Mouse (Mus musculus) neural tube, embryonic 12.5 days (tissue): Measurements from ENCODE around the gene Qrich2. TPM values are rescaled to one million over a fixed set of nuclear protein-coding genes. Genes with fewer than 3 reads are reported as not detected.

Experiments used
- ATAC-seq: fragments of 200-750 bp; cut with Nextera tagmentation; 2 replicates; pipeline ENCODE4 v1.8.0; 2017; ENCODE audit warnings: low read depth, mild to moderate bottlenecking, moderate TSS enrichment, moderate library complexity; ENCODE audit not compliant: low FRiP score
- H3K27ac ChIP-seq: fragments of 300-500 bp; sonication (generic); 2 replicates; pipeline ENCODE4 v1.5.1; 2016
- H3K27me3 ChIP-seq: fragments of 300-500 bp; sonication (generic); replicated peaks from 2 replicates; pipeline ENCODE4 v1.6.1; 2016; ENCODE audit warnings: mild to moderate bottlenecking
- H3K36me3 ChIP-seq: fragments of 300-500 bp; sonication (generic); 2 replicates; pipeline ENCODE4 v1.6.1; 2016; ENCODE audit warnings: mild to moderate bottlenecking
- H3K4me1 ChIP-seq: fragments of 300-500 bp; sonication (generic); 2 replicates; pipeline ENCODE4 v1.6.1; 2016
- H3K4me2 ChIP-seq: fragments of 300-500 bp; sonication (generic); replicated peaks from 2 replicates; pipeline ENCODE4 v1.6.1; 2016; ENCODE audit warnings: mild to moderate bottlenecking
- H3K4me3 ChIP-seq: fragments of 300-500 bp; sonication (generic); 2 replicates; pipeline ENCODE4 v1.5.1; 2016
- H3K9ac ChIP-seq: fragments of 300-500 bp; sonication (generic); 2 replicates; pipeline ENCODE4 v1.6.1; 2016; ENCODE audit warnings: mild to moderate bottlenecking
- H3K9me3 ChIP-seq: fragments of 300-500 bp; sonication (generic); 2 replicates; pipeline ENCODE4 v1.6.1; 2016; ENCODE audit warnings: mild to moderate bottlenecking
- WGBS: fragments of 180-500 bp; shearing (Covaris S2); methylation state at CpG from one replicate; pipeline ENCODE4 v1.1.7; 2016; 5-methylcytosine and 5-hydroxymethylcytosine counted together
- polyA plus RNA-seq: library from polyadenylated mRNA; unstranded; fragments of >200 nt; fragmentation: Nextera tagmentation; extraction: Ambion mirVana; gene quantifications from 2 replicates; pipeline ENCODE4 v1.2.1, GENCODE M21; 2016

The Qrich2 gene
- polyA plus RNA-seq, 1 experiment from 2014 or later, result not detected

GRCm38 (mm10) chr11:116423782-116424620, 42.0 kb downstream of the Qrich2 start:
- Histone ChIP-seq H3K4me2 (no peak overlapping the region), H3K9me3 (no peaks in the 10 kb centered on the region), H3K9ac (no peak overlapping the region), H3K27ac (no peak overlapping the region), H3K27me3 (no peaks in the 10 kb centered on the region), H3K36me3 (no peaks in the 10 kb centered on the region), H3K4me1 (no peaks in the 10 kb centered on the region), H3K4me3 (no peak overlapping the region)
- no peak for ATAC-seq
- WGBS, result 89% methylated on average over 10 of the region's 10 CpGs

- no peak overlapping the region for H3K9ac ChIP-seq
- no peaks in the 10 kb centered on the region for H3K9me3 ChIP-seq
- H3K27me3 ChIP-seq, result no peaks in the 10 kb centered on the region
- H3K4me2 ChIP-seq, result no peak overlapping the region
- WGBS, result 80% methylated on average over 6 of the region's 6 CpGs
- H3K27ac ChIP-seq, result no peak overlapping the region
- H3K4me1 ChIP-seq, result no peaks in the 10 kb centered on the region
- no peak overlapping the region for H3K4me3 ChIP-seq
- no peak for ATAC-seq
- no peaks in the 10 kb centered on the region for H3K36me3 ChIP-seq
These were observed 42.8 kb downstream of the Qrich2 start for GRCm38 (mm10) chr11:116423214-116423613.

- no peaks in the 10 kb centered on the region for H3K4me1 ChIP-seq
- no peak overlapping the region for H3K9ac ChIP-seq
- H3K27ac ChIP-seq, result no peak overlapping the region
- WGBS, result 81% methylated on average over 2 of the region's 2 CpGs
- no peaks in the 10 kb centered on the region for H3K9me3 ChIP-seq
- no peak for ATAC-seq
- H3K36me3 ChIP-seq, result no peaks in the 10 kb centered on the region
- H3K27me3 ChIP-seq, result no peaks in the 10 kb centered on the region
- no peak overlapping the region for H3K4me2 ChIP-seq
- H3K4me3 ChIP-seq, result no peak overlapping the region
These were observed 43.5 kb downstream of the Qrich2 start for GRCm38 (mm10) chr11:116422562-116422961.

DNA sequence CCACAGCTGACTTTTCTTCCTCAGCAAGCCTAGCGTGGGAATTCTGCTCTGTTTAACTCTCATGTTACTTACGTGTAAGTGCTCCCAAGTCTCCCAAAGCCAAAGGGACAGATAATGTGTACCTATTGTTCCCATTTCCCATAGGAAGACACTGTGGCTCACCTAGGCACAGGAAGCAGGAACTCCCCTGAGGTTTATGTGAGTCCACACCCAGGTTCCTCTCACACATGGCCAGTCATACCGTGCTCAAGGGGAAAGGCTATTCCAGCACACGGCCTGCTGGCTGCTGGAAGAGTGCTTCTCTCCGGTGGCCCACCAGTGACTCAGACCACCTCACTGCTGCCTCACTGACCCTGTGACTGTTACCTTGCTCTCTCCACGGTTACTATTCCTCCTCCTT, 44.9 kb downstream of the Qrich2 start:
- no peaks in the 10 kb centered on the region for H3K9me3 ChIP-seq
- WGBS, result 71% methylated on average over 6 of the region's 6 CpGs
- H3K4me1 ChIP-seq, result no peaks in the 10 kb centered on the region
- H3K27ac ChIP-seq, result no peak overlapping the region
- no peaks in the 10 kb centered on the region for H3K36me3 ChIP-seq
- no peaks in the 10 kb centered on the region for H3K27me3 ChIP-seq
- no peak overlapping the region for H3K4me3 ChIP-seq
- no peak for ATAC-seq
- no peak overlapping the region for H3K4me2 ChIP-seq
- H3K9ac ChIP-seq, result no peak overlapping the region

DNA sequence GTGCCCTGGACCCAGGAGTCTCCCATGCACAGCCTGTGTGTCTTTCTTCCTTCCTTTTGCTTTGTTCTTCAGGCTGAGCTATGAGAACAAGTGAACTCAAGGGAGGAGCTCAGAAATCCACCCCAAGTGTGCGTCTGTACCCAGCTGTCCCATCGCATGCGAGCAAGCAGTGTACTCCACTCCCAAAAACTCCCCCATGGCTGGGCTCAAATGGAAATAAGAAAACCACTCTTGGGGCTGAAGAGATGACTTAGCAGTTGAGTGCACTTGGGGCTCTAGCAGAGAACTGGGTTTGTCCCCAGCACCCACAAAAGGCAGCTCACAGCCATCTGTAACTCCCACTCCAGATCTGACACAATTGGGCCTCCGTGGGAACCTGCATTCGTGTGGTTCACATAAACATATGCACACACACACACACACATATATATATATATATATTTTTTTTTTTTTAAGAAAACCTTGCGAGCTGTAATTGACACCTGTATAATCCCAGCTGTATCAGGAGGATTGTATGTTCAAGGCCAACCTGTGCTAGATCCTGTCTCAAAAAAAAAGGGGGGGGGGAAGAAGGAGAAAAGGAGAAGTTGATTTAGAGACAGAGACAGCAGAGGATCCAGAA, 47.1 kb downstream of the Qrich2 start:
- no peak for ATAC-seq
- no peak overlapping the region for H3K4me3 ChIP-seq
- H3K27me3 ChIP-seq, result no peaks in the 10 kb centered on the region
- no peaks in the 10 kb centered on the region for H3K4me1 ChIP-seq
- no peak overlapping the region for H3K4me2 ChIP-seq
- H3K36me3 ChIP-seq, result no peaks in the 10 kb centered on the region
- H3K27ac ChIP-seq, result no peak overlapping the region
- no peak overlapping the region for H3K9ac ChIP-seq
- H3K9me3 ChIP-seq, result no peaks in the 10 kb centered on the region
- WGBS, result 77% methylated on average over 6 of the region's 6 CpGs

- Histone ChIP-seq H3K27me3 (no peaks in the 10 kb centered on the region), H3K27ac (no peak overlapping the region), H3K9ac (no peak overlapping the region), H3K4me2 (no peak overlapping the region), H3K4me3 (no peak overlapping the region), H3K9me3 (no peaks in the 10 kb centered on the region), H3K36me3 (no peaks in the 10 kb centered on the region), H3K4me1 (peaks cover 3% of the 10 kb centered on the region; the same call in 1 of the 2 replicates)
- WGBS, result 29% methylated on average over 2 of the region's 2 CpGs
- no peak for ATAC-seq
These were observed 47.7 kb downstream of the Qrich2 start for GRCm38 (mm10) chr11:116418194-116418840.

DNA sequence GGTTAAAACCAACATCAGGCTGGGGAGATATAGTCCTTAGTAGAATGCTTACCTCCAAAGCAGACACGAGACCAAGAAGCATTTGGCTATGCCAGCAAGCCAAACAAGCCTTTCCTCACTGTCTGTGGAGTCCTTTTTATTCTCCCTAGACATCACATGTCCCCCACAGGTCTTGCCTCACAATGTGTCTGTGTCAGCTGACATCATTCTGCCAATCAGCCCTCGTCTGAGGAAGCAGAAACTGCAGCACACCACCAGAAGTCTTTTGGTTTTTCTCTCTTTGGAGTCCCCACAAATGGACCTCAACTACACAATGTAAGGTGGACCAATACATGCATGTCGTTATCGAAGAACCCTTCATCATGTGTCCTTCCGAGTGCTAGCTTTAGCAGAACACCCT, 49.0 kb downstream of the Qrich2 start:
- no peak overlapping the region for H3K9ac ChIP-seq
- H3K4me2 ChIP-seq, result no peak overlapping the region
- H3K9me3 ChIP-seq, result no peaks in the 10 kb centered on the region
- peaks cover 9% of the 10 kb centered on the region; the same call in 1 of the 2 replicates for H3K4me1 ChIP-seq
- ATAC-seq, result no peak
- no peaks in the 10 kb centered on the region for H3K27me3 ChIP-seq
- H3K4me3 ChIP-seq, result no peak overlapping the region
- no peaks in the 10 kb centered on the region for H3K36me3 ChIP-seq
- 91% methylated on average over 5 of the region's 5 CpGs for WGBS
- no peak overlapping the region for H3K27ac ChIP-seq

DNA sequence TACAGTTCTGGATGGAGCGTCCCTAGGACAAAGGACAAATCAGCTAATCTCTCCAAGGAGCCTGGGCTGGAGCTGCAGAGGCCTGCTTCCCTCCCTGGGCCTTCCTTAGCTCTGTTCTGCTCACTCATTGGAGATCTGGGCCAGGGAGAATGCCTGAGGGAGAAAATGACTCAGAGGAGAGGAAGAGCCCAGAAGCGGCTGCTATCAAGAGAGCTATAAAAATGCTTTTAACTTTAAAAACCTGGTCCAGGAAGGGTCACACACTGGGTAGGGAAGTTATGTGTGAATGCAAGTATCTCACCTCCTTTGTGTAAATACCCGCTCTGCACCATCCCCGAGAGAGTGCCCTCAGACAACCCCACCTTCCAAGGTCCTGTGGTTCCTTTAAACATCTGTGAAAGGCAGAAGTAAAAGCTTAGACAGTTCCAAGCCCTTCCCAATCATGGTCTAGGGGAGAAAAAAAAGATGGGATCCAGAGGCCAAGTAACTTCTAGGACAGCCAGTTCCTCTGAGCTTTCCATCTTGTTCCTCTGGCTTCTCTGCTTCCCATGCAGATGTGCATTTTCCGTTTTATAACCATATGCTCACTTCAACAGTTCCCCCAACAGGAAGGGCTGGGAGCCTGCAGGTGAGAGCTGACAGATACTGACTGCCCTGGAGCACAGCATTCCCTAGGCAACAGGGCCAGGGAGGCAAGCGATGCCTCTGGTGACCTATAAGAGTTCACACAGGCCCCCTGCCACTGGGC, 49.7 kb downstream of the Qrich2 start:
- Histone ChIP-seq H3K9ac (no peak overlapping the region), H3K27me3 (no peaks in the 10 kb centered on the region), H3K4me3 (no peak overlapping the region), H3K9me3 (no peaks in the 10 kb centered on the region), H3K4me2 (no peak overlapping the region), H3K36me3 (no peaks in the 10 kb centered on the region), H3K27ac (no peak overlapping the region), H3K4me1 (peaks cover 16% of the 10 kb centered on the region; the same call in 1 of the 2 replicates)
- WGBS, result 67% methylated on average over 6 of the region's 6 CpGs
- no peak for ATAC-seq

GRCm38 (mm10) chr11:116413631-116414022, 52.4 kb downstream of the Qrich2 start:
- Histone ChIP-seq H3K9me3 (no peaks in the 10 kb centered on the region), H3K27me3 (no peaks in the 10 kb centered on the region), H3K36me3 (no peaks in the 10 kb centered on the region), H3K27ac (peak overlapping the region; percentile 74; the same call in 1 of the 2 replicates), H3K4me1 (peaks cover 22% of the 10 kb centered on the region; the same call in 1 of the 2 replicates), H3K9ac (0 out of 2 replicates have a peak overlapping the region, but pooled peaks have one; percentile 96), H3K4me2 (peak overlapping the region; percentile 97), H3K4me3 (no peak overlapping the region)
- no peak for ATAC-seq
- WGBS, result 79% methylated on average over 4 of the region's 4 CpGs

DNA sequence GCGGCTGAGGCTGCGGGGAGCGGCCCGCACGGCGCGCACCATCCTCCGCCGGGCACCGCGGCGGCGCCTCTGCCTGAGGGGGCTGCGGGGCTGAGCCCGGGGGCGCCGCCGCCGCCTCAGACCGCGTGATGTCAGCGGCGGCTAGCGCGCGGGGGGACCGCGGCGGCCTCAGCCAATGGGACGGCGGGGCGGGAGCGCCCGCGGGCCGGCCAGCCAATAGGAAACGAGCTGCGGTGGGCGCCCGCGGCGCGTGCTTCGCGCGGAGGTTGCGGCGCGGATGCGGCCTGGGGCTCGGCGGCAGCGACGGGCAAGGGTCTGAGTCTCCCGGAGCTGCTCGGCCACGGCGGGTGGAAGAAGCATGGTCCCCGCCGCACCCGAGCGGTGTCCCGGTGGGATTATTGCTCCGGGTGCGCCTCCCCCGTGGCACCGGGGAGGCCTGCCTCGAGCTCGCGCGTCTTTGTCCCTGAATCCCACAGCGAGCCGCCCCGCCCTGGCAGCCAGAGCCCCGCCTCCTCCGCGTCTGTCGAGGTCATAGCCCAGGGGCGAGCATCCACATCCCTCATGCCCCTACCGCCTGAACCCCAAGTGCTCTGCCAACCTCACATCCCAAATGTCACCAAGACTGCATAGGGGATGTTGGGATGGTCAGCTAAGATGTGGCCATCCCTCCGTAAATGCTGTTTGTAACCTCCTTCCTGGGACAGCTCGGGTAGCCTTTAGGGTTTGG, 53.0 kb downstream of the Qrich2 start, which contains the start of gene Rnf157:
Gene Rnf157 (minus strand): TSS at position 129 of the 727 bp plus-strand sequence.
- peak within 1 kb of the TSS; percentile 97 for H3K4me2 ChIP-seq
- ATAC-seq, result peak; percentile 96
- H3K4me1 ChIP-seq, result peaks cover 22% of the 10 kb centered on the region; the same call in 1 of the 2 replicates
- H3K36me3 ChIP-seq, result no peaks in the 10 kb centered on the region
- no peaks in the 10 kb centered on the region for H3K27me3 ChIP-seq
- peak within 1 kb of the TSS; percentile 96 for H3K9ac ChIP-seq
- H3K27ac ChIP-seq, result peak within 1 kb of the TSS; percentile 74
- H3K4me3 ChIP-seq, result peak within 1 kb of the TSS; percentile 84
- H3K9me3 ChIP-seq, result no peaks in the 10 kb centered on the region
- 2% methylated on average over 82 of the region's 82 CpGs for WGBS
